Mouse (Mus musculus) forebrain, embryonic 13.5 days (tissue): ENCODE data around the gene Serpina3i. TPM values are rescaled to one million over a fixed set of nuclear protein-coding genes. Genes with fewer than 3 reads are reported as not detected.
"Not testable (repeated sequence)": the region's sequence is repeated elsewhere in the genome, so short reads cannot be mapped to it uniquely, and the experiment has no call there.

ENCODE experiments used
- ATAC-seq: fragments of 200-750 bp; cut with Nextera tagmentation; 2 replicates; pipeline ENCODE4 v1.8.0; 2017
- H3K27ac ChIP-seq: fragments of 300-500 bp; sonication (generic); 2 replicates; pipeline ENCODE4 v1.5.1; 2015; ENCODE audit warnings: inconsistent platforms, mild to moderate bottlenecking, moderate library complexity
- H3K27me3 ChIP-seq: fragments of 300-500 bp; sonication (generic); 2 replicates; pipeline ENCODE4 v1.6.1; 2015; ENCODE audit warnings: mild to moderate bottlenecking, inconsistent platforms
- H3K36me3 ChIP-seq: fragments of 300-500 bp; sonication (generic); 2 replicates; pipeline ENCODE4 v1.6.1; 2015; ENCODE audit warnings: mild to moderate bottlenecking, inconsistent platforms; ENCODE audit not compliant: poor library complexity, severe bottlenecking
- H3K4me1 ChIP-seq: fragments of 300-500 bp; sonication (generic); 2 replicates; pipeline ENCODE4 v1.6.1; 2015; ENCODE audit warnings: inconsistent platforms
- H3K4me2 ChIP-seq: fragments of 300-500 bp; sonication (generic); 2 replicates; pipeline ENCODE4 v1.6.1; 2015; ENCODE audit warnings: inconsistent platforms, mild to moderate bottlenecking, moderate library complexity
- H3K4me3 ChIP-seq: fragments of 300-500 bp; sonication (generic); 2 replicates; pipeline ENCODE4 v1.5.1; 2015; ENCODE audit warnings: mild to moderate bottlenecking, inconsistent platforms
- H3K9ac ChIP-seq: fragments of 300-500 bp; sonication (generic); 2 replicates; pipeline ENCODE4 v1.6.1; 2015; ENCODE audit warnings: mild to moderate bottlenecking, inconsistent platforms
- H3K9me3 ChIP-seq: fragments of 300-500 bp; sonication (generic); replicated peaks from 2 replicates; pipeline ENCODE4 v1.6.1; 2016; ENCODE audit warnings: inconsistent platforms
- WGBS: fragments of 180-500 bp; shearing (Covaris S2); methylation state at CpG from one replicate; pipeline ENCODE4 v1.1.7; 2015; 5-methylcytosine and 5-hydroxymethylcytosine counted together
- polyA plus RNA-seq: library from polyadenylated mRNA; unstranded; fragments of >200 nt; fragmentation: Nextera tagmentation; extraction: Ambion mirVana; gene quantifications from 2 replicates; pipeline ENCODE4 v1.2.1, GENCODE M21; 2015

Serpina3i gene
- polyA plus RNA-seq: not detected in 2 replicates

GRCm38 (mm10) chr12:104262863-104263262 is at the start of gene Serpina3i:
TSS of gene Serpina3i (plus strand) at chr12:104263122.
- H3K27me3 ChIP-seq: no peaks in the 10 kb centered on the region
- H3K36me3 ChIP-seq: no peaks in the 10 kb centered on the region
- H3K4me3 ChIP-seq: no peak within 1 kb of the TSS
- no peak within 1 kb of the TSS for H3K4me2 ChIP-seq
- no peaks in the 10 kb centered on the region for H3K4me1 ChIP-seq
- no peaks in the 10 kb centered on the region for H3K9me3 ChIP-seq
- no peak within 1 kb of the TSS for H3K9ac ChIP-seq
- no peak within 1 kb of the TSS for H3K27ac ChIP-seq
- no peak for ATAC-seq

GRCm38 (mm10) chr12:104213689-104214444 is 49.1 kb upstream of the Serpina3i start:
- Histone ChIP-seq H3K9me3 (no peaks in the 10 kb centered on the region), H3K4me3 (no peak overlapping the region), H3K27me3 (no peaks in the 10 kb centered on the region), H3K9ac (no peak overlapping the region), H3K4me2 (no peak overlapping the region), H3K4me1 (no peaks in the 10 kb centered on the region), H3K36me3 (no peaks in the 10 kb centered on the region), H3K27ac (no peak overlapping the region)
- ATAC-seq: no peak
- WGBS: 53% methylated on average over 2 of the region's 2 CpGs

- Histone ChIP-seq H3K27me3 (no peaks in the 10 kb centered on the region), H3K36me3 (no peaks in the 10 kb centered on the region), H3K4me3 (no peak within 1 kb of the TSS), H3K9me3 (no peaks in the 10 kb centered on the region), H3K27ac (no peak within 1 kb of the TSS), H3K4me2 (no peak within 1 kb of the TSS), H3K9ac (no peak within 1 kb of the TSS), H3K4me1 (no peaks in the 10 kb centered on the region)
- ATAC-seq: no peak
- WGBS: 55% methylated on average over 1 of the region's 1 CpGs
Observed at GRCm38 (mm10) chr12:104214445-104214753, 48.5 kb upstream of the Serpina3i start, which contains the start of gene Serpina3f. TSS of gene Serpina3f (plus strand) at chr12:104214544.

DNA sequence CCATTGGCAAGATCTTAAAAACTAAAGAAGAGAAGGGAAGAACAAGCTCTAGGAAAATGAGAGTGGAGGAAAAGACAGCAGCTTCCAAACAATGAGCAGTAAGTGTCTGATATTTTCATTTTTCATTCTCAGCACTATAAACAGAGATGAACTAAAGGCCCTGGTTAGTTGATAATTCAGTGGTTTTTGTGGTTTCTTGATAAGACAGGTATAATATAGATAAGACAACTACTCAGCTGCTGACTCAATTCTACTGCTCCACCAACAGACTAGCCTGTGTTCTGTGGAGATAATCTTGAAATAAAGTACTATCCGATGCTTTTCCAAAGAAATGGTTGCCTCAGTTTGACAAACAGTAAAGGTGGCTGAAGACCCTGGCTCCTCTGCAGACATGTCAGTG is 47.7 kb upstream of the Serpina3i start:
- ATAC-seq: no peak
- Histone ChIP-seq H3K27me3 (no peaks in the 10 kb centered on the region), H3K9ac (no peak overlapping the region), H3K36me3 (no peaks in the 10 kb centered on the region), H3K9me3 (no peaks in the 10 kb centered on the region), H3K27ac (no peak overlapping the region), H3K4me3 (no peak overlapping the region), H3K4me1 (no peaks in the 10 kb centered on the region), H3K4me2 (no peak overlapping the region)
- 84% methylated on average over 1 of the region's 1 CpGs for WGBS

DNA sequence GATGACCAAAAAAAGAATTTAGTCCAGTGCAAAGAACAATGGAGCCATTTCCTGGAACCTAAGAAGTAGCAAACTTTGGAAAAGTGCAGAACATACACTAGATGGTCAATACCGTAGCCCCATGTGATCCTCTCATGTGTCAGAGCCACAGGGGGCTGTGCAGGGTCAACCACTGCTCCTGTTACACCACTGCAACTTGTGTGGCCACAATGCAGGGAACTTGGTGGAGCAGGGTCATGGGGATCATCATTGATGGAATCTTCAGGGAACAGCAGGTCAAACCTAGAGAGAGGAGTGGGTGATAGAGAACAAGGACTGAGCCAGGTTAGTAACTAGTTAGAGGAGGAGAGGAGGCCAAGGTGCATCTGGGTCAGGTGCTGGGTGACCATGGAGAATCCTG is 41.3 kb upstream of the Serpina3i start:
- Histone ChIP-seq H3K27me3 (no peaks in the 10 kb centered on the region), H3K4me2 (no peak overlapping the region), H3K36me3 (no peaks in the 10 kb centered on the region), H3K9me3 (no peaks in the 10 kb centered on the region), H3K4me1 (no peaks in the 10 kb centered on the region), H3K9ac (no peak overlapping the region), H3K4me3 (no peak overlapping the region), H3K27ac (no peak overlapping the region)
- ATAC-seq: no peak
- WGBS: 78% methylated on average over 1 of the region's 1 CpGs

- no peak for ATAC-seq
- Histone ChIP-seq H3K27ac (no peak overlapping the region), H3K36me3 (no peaks in the 10 kb centered on the region), H3K4me3 (no peak overlapping the region), H3K9me3 (no peaks in the 10 kb centered on the region), H3K9ac (no peak overlapping the region), H3K27me3 (no peaks in the 10 kb centered on the region), H3K4me1 (no peaks in the 10 kb centered on the region), H3K4me2 (no peak overlapping the region)
- WGBS: 75% methylated on average over 1 of the region's 1 CpGs
Observed at GRCm38 (mm10) chr12:104223690-104224089, 39.2 kb upstream of the Serpina3i start.

- H3K36me3 ChIP-seq: no peaks in the 10 kb centered on the region
- H3K4me2 ChIP-seq: no peak overlapping the region
- H3K9me3 ChIP-seq: no peaks in the 10 kb centered on the region
- no peaks in the 10 kb centered on the region for H3K27me3 ChIP-seq
- no peak overlapping the region for H3K27ac ChIP-seq
- H3K4me1 ChIP-seq: no peaks in the 10 kb centered on the region
- H3K9ac ChIP-seq: no peak overlapping the region
- H3K4me3 ChIP-seq: no peak overlapping the region
- 80% methylated on average over 7 of the region's 7 CpGs for WGBS
- ATAC-seq: no peak
Observed at GRCm38 (mm10) chr12:104224598-104225300, 38.2 kb upstream of the Serpina3i start.

DNA sequence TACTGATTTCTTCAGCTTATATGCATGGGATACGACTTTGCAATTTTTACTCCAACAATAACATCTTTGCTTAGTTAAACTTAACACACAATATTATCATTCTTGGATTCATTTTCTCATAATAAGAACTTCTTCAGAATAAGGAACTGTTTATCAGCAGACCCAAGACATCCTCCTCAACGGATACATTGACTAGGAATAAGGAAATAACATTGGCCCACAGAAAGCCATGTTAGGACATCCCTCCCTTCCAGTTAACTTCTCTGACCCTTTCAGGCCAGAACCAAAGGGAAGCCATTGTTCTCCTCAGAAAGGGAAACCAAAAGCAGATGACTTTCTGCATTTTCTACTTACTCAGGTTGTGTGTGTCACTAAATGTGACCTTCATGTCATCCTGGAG is 32.2 kb upstream of the Serpina3i start:
- no peaks in the 10 kb centered on the region for H3K9me3 ChIP-seq
- ATAC-seq: no peak
- H3K4me3 ChIP-seq: no peak overlapping the region
- no peak overlapping the region for H3K9ac ChIP-seq
- H3K27me3 ChIP-seq: no peaks in the 10 kb centered on the region
- H3K27ac ChIP-seq: no peak overlapping the region
- no peaks in the 10 kb centered on the region for H3K36me3 ChIP-seq
- H3K4me2 ChIP-seq: no peak overlapping the region
- WGBS: 75% methylated on average over 2 of the region's 2 CpGs
- H3K4me1 ChIP-seq: no peaks in the 10 kb centered on the region

DNA sequence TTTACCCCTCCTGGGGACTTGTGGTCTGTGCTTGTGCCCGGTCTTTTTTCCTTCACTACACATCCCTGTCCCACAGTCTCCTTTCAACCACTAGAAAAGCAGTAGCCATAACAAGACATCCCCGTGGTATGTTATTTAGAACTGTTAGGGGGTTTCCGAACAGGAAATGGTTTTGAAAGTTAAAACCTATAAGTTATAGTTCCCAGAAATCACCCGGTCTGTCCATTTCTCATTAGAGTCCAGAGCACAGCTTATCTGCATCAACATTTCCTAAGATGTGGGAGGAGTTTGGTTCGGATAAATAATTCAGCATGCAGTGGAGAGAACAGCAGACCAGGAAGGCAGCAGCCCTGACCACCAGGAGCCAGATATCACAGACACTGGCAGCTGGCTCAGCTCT is 27.0 kb upstream of the Serpina3i start, which contains the start of gene Serpina3g:
TSS of gene Serpina3g (plus strand) at position 331 of the 400 bp plus-strand sequence.
- H3K27me3 ChIP-seq: no peaks in the 10 kb centered on the region
- no peaks in the 10 kb centered on the region for H3K36me3 ChIP-seq
- no peak within 1 kb of the TSS for H3K9ac ChIP-seq
- no peaks in the 10 kb centered on the region for H3K4me1 ChIP-seq
- no peak within 1 kb of the TSS for H3K27ac ChIP-seq
- no peaks in the 10 kb centered on the region for H3K9me3 ChIP-seq
- no peak for ATAC-seq
- H3K4me3 ChIP-seq: no peak within 1 kb of the TSS
- WGBS: 78% methylated on average over 5 of the region's 5 CpGs
- no peak within 1 kb of the TSS for H3K4me2 ChIP-seq

- H3K9me3 ChIP-seq, H3K4me1 ChIP-seq, H3K36me3 ChIP-seq, ATAC-seq, H3K27me3 ChIP-seq, H3K4me3 ChIP-seq, H3K27ac ChIP-seq, H3K9ac ChIP-seq, H3K4me2 ChIP-seq: not testable (repeated sequence)
- 82% methylated on average over 1 of the region's 1 CpGs for WGBS
Observed at GRCm38 (mm10) chr12:104238048-104238447, 24.9 kb upstream of the Serpina3i start.

- no peak overlapping the region for H3K27ac ChIP-seq
- ATAC-seq: no peak
Observed at GRCm38 (mm10) chr12:104243307-104243706, 19.6 kb upstream of the Serpina3i start.

GRCm38 (mm10) chr12:104245092-104245491 is 17.8 kb upstream of the Serpina3i start:
- Histone ChIP-seq H3K27me3 (no peaks in the 10 kb centered on the region), H3K9me3 (no peaks in the 10 kb centered on the region), H3K4me2 (no peak overlapping the region), H3K9ac (no peak overlapping the region), H3K27ac (no peak overlapping the region), H3K36me3 (no peaks in the 10 kb centered on the region), H3K4me3 (no peak overlapping the region), H3K4me1 (no peaks in the 10 kb centered on the region)
- 71% methylated on average over 1 of the region's 1 CpGs for WGBS
- 0 out of 2 replicates have a peak, but pooled peaks have one; percentile 30 for ATAC-seq

More at GRCm38 (mm10) chr12:104243307-104243706, 19.6 kb upstream of the Serpina3i start:
- Histone ChIP-seq H3K9me3 (no peaks in the 10 kb centered on the region), H3K9ac (no peak overlapping the region), H3K4me3 (no peak overlapping the region), H3K36me3 (no peaks in the 10 kb centered on the region), H3K4me1 (no peaks in the 10 kb centered on the region), H3K4me2 (no peak overlapping the region), H3K27me3 (no peaks in the 10 kb centered on the region)
